Mouse (Mus musculus) stomach, postnatal 0 days (tissue): ENCODE measurements around the gene Ccdc194.

ENCODE experiments used
- CTCF ChIP-seq: IDR thresholded peaks from 2 replicates; pipeline ENCODE4 v1.5.1; 2016; ENCODE audit warnings: antibody characterized with exemption, low read depth, mild to moderate bottlenecking, moderate library complexity
- EP300 ChIP-seq: optimal IDR thresholded peaks from 2 replicates; pipeline ENCODE3; 2016; ENCODE audit warnings: antibody characterized with exemption

GRCm38 (mm10) chr8:71552770-71553169, 27.3 kb upstream of the Ccdc194 start:
- no peak for TF ChIP-seq CTCF
- TF ChIP-seq EP300: no peak
